Mouse (Mus musculus) forebrain, embryonic 12.5 days (tissue): Measurements from ENCODE around the gene Zscan2. TPM values are rescaled to one million over a fixed set of nuclear protein-coding genes. Genes with fewer than 3 reads are reported as not detected.

Experiments used
- ATAC-seq: fragments of 200-750 bp; cut with Nextera tagmentation; 2 replicates; pipeline ENCODE4 v1.8.0; 2017; ENCODE audit warnings: moderate TSS enrichment; ENCODE audit not compliant: low FRiP score
- H3K27ac ChIP-seq: fragments of 300-500 bp; sonication (generic); 2 replicates; pipeline ENCODE4 v1.5.1; 2016; ENCODE audit warnings: mild to moderate bottlenecking
- H3K27me3 ChIP-seq: fragments of 300-500 bp; sonication (generic); 2 replicates; pipeline ENCODE4 v1.6.1; 2016; ENCODE audit warnings: mild to moderate bottlenecking
- H3K36me3 ChIP-seq: fragments of 300-500 bp; sonication (generic); replicated peaks from 2 replicates; pipeline ENCODE4 v1.6.1; 2016; ENCODE audit warnings: mild to moderate bottlenecking
- H3K4me1 ChIP-seq: fragments of 300-500 bp; sonication (generic); 2 replicates; pipeline ENCODE4 v1.6.1; 2016
- H3K4me2 ChIP-seq: fragments of 300-500 bp; sonication (generic); 2 replicates; pipeline ENCODE4 v1.6.1; 2016; ENCODE audit warnings: mild to moderate bottlenecking, moderate library complexity
- H3K4me3 ChIP-seq: fragments of 300-500 bp; sonication (generic); replicated peaks from 2 replicates; pipeline ENCODE4 v1.5.1; 2016; ENCODE audit warnings: mild to moderate bottlenecking
- H3K9ac ChIP-seq: fragments of 300-500 bp; sonication (generic); 2 replicates; pipeline ENCODE4 v1.6.1; 2016; ENCODE audit warnings: mild to moderate bottlenecking
- H3K9me3 ChIP-seq: fragments of 300-500 bp; sonication (generic); 2 replicates; pipeline ENCODE4 v1.6.1; 2016
- WGBS: fragments of 180-500 bp; shearing (Covaris S2); methylation state at CpG from one replicate; pipeline ENCODE4 v1.1.7; 2016; 5-methylcytosine and 5-hydroxymethylcytosine counted together
- polyA plus RNA-seq: library from polyadenylated mRNA; unstranded; fragments of >200 nt; fragmentation: Nextera tagmentation; extraction: Ambion mirVana; gene quantifications from 2 replicates; pipeline ENCODE4 v1.2.1, GENCODE M21; 2016

Zscan2 gene
- polyA plus RNA-seq, 1 experiment from 2014 or later: 3.7 TPM

GRCm38 (mm10) chr7:80846280-80846678 lies 14.4 kb upstream of the Zscan2 start:
- ATAC-seq: no peak
- Histone ChIP-seq H3K9me3 (no peaks in the 10 kb centered on the region), H3K4me2 (no peak overlapping the region), H3K4me1 (no peaks in the 10 kb centered on the region), H3K27ac (no peak overlapping the region), H3K4me3 (no peak overlapping the region), H3K36me3 (no peaks in the 10 kb centered on the region), H3K9ac (no peak overlapping the region), H3K27me3 (no peaks in the 10 kb centered on the region)
- 89% methylated on average over 10 of the region's 10 CpGs for WGBS

GRCm38 (mm10) chr7:80846709-80847108 lies 14.0 kb upstream of the Zscan2 start:
- no peak for ATAC-seq
- H3K36me3 ChIP-seq: no peaks in the 10 kb centered on the region
- no peak overlapping the region for H3K4me2 ChIP-seq
- WGBS: 86% methylated on average over 5 of the region's 5 CpGs
- H3K9me3 ChIP-seq: no peaks in the 10 kb centered on the region
- no peaks in the 10 kb centered on the region for H3K4me1 ChIP-seq
- no peaks in the 10 kb centered on the region for H3K27me3 ChIP-seq
- H3K9ac ChIP-seq: no peak overlapping the region
- H3K4me3 ChIP-seq: no peak overlapping the region
- H3K27ac ChIP-seq: no peak overlapping the region

GRCm38 (mm10) chr7:80849267-80849666 lies 11.5 kb upstream of the Zscan2 start:
- Histone ChIP-seq H3K9me3 (no peaks in the 10 kb centered on the region), H3K9ac (no peak overlapping the region), H3K4me3 (no peak overlapping the region), H3K27ac (no peak overlapping the region), H3K36me3 (no peaks in the 10 kb centered on the region), H3K4me2 (no peak overlapping the region), H3K27me3 (no peaks in the 10 kb centered on the region), H3K4me1 (no peaks in the 10 kb centered on the region)
- WGBS: 90% methylated on average over 2 of the region's 2 CpGs
- no peak for ATAC-seq

- H3K9ac ChIP-seq: no peak overlapping the region
- no peak overlapping the region for H3K4me3 ChIP-seq
- no peaks in the 10 kb centered on the region for H3K9me3 ChIP-seq
- no peaks in the 10 kb centered on the region for H3K36me3 ChIP-seq
- no peak overlapping the region for H3K27ac ChIP-seq
- no peaks in the 10 kb centered on the region for H3K27me3 ChIP-seq
- H3K4me1 ChIP-seq: no peaks in the 10 kb centered on the region
- no peak overlapping the region for H3K4me2 ChIP-seq
- ATAC-seq: 0 out of 2 replicates have a peak, but pooled peaks have one; percentile 53
- 34% methylated on average over 4 of the region's 4 CpGs for WGBS
These were observed 11.0 kb upstream of the Zscan2 start for GRCm38 (mm10) chr7:80849710-80850109.

- Histone ChIP-seq H3K4me1 (no peaks in the 10 kb centered on the region), H3K9ac (no peak overlapping the region)
- 89% methylated on average over 5 of the region's 5 CpGs for WGBS
These were observed 10.2 kb upstream of the Zscan2 start for GRCm38 (mm10) chr7:80850520-80850919.

GRCm38 (mm10) chr7:80853218-80853617 lies 7.5 kb upstream of the Zscan2 start:
- Histone ChIP-seq H3K4me2 (no peak overlapping the region), H3K4me1 (no peaks in the 10 kb centered on the region), H3K4me3 (no peak overlapping the region), H3K27me3 (no peaks in the 10 kb centered on the region), H3K27ac (no peak overlapping the region), H3K9ac (no peak overlapping the region), H3K9me3 (no peaks in the 10 kb centered on the region), H3K36me3 (no peaks in the 10 kb centered on the region)
- 96% methylated on average over 3 of the region's 3 CpGs for WGBS
- no peak for ATAC-seq

More at GRCm38 (mm10) chr7:80850520-80850919, 10.2 kb upstream of the Zscan2 start:
- no peaks in the 10 kb centered on the region for H3K9me3 ChIP-seq
- no peak overlapping the region for H3K27ac ChIP-seq
- no peaks in the 10 kb centered on the region for H3K36me3 ChIP-seq
- H3K27me3 ChIP-seq: no peaks in the 10 kb centered on the region
- H3K4me2 ChIP-seq: no peak overlapping the region
- no peak for ATAC-seq
- no peak overlapping the region for H3K4me3 ChIP-seq

- no peak overlapping the region for H3K27ac ChIP-seq
- ATAC-seq: no peak
- H3K9ac ChIP-seq: no peak overlapping the region
- no peak overlapping the region for H3K4me2 ChIP-seq
- H3K27me3 ChIP-seq: no peaks in the 10 kb centered on the region
- 0 out of 2 replicates have a peak, but pooled peaks cover 2% of the 10 kb centered on the region for H3K4me1 ChIP-seq
- no peaks in the 10 kb centered on the region for H3K36me3 ChIP-seq
- H3K4me3 ChIP-seq: no peak overlapping the region
- no peaks in the 10 kb centered on the region for H3K9me3 ChIP-seq
These were observed 5.4 kb upstream of the Zscan2 start for GRCm38 (mm10) chr7:80855316-80855715.

GRCm38 (mm10) chr7:80857181-80857580 lies 3.5 kb upstream of the Zscan2 start:
- no peak for ATAC-seq
- Histone ChIP-seq H3K4me1 (peaks cover 9% of the 10 kb centered on the region), H3K4me3 (no peak overlapping the region), H3K9ac (no peak overlapping the region), H3K27me3 (no peaks in the 10 kb centered on the region), H3K27ac (no peak overlapping the region), H3K9me3 (no peaks in the 10 kb centered on the region), H3K36me3 (no peaks in the 10 kb centered on the region), H3K4me2 (no peak overlapping the region)
- 32% methylated on average over 6 of the region's 6 CpGs for WGBS

GRCm38 (mm10) chr7:80860227-80860626 lies 493 bp upstream of the Zscan2 start:
- peak; percentile 72 for ATAC-seq
- peaks cover 34% of the 10 kb centered on the region for H3K4me1 ChIP-seq
- no peaks in the 10 kb centered on the region for H3K9me3 ChIP-seq
- peaks cover 21% of the 10 kb centered on the region for H3K36me3 ChIP-seq
- peak overlapping the region; percentile 79 for H3K4me2 ChIP-seq
- under 1% methylated on average over 13 of the region's 13 CpGs for WGBS
- peak overlapping the region; percentile 80 for H3K9ac ChIP-seq
- 0 out of 2 replicates have a peak overlapping the region, but pooled peaks have one; percentile 92 for H3K27ac ChIP-seq
- no peaks in the 10 kb centered on the region for H3K27me3 ChIP-seq
- H3K4me3 ChIP-seq: peak overlapping the region; percentile 71

GRCm38 (mm10) chr7:80862475-80862874 lies 1.8 kb downstream of the Zscan2 start:
- Histone ChIP-seq H3K4me2 (peak overlapping the region; percentile 79), H3K36me3 (peaks cover 37% of the 10 kb centered on the region), H3K27ac (no peak overlapping the region), H3K9me3 (no peaks in the 10 kb centered on the region), H3K4me1 (peaks cover 34% of the 10 kb centered on the region), H3K9ac (no peak overlapping the region), H3K27me3 (no peaks in the 10 kb centered on the region), H3K4me3 (no peak overlapping the region)
- 90% methylated on average over 2 of the region's 2 CpGs for WGBS
- ATAC-seq: no peak

GRCm38 (mm10) chr7:80863520-80863919 lies 2.8 kb downstream of the Zscan2 start:
- H3K27ac ChIP-seq: no peak overlapping the region
- whole genome bisulfite sequencing: 86% methylated on average over 5 of the region's 5 CpGs
- H3K4me2 ChIP-seq: peak overlapping the region; percentile 22
- no peak for ATAC-seq
- H3K4me1 ChIP-seq: peaks cover 34% of the 10 kb centered on the region
- H3K4me3 ChIP-seq: 0 out of 2 replicates have a peak overlapping the region, but pooled peaks have one; percentile 0
- no peaks in the 10 kb centered on the region for H3K27me3 ChIP-seq
- H3K9ac ChIP-seq: 0 out of 2 replicates have a peak overlapping the region, but pooled peaks have one; percentile 1
- H3K9me3 ChIP-seq: no peaks in the 10 kb centered on the region
- H3K36me3 ChIP-seq: peaks cover 47% of the 10 kb centered on the region

- WGBS: 58% methylated on average over 1 of the region's 1 CpGs
- H3K27ac ChIP-seq: no peak overlapping the region
- H3K9ac ChIP-seq: no peak overlapping the region
- peaks cover 34% of the 10 kb centered on the region for H3K4me1 ChIP-seq
- no peak overlapping the region for H3K4me2 ChIP-seq
- H3K27me3 ChIP-seq: no peaks in the 10 kb centered on the region
- no peaks in the 10 kb centered on the region for H3K9me3 ChIP-seq
- ATAC-seq: no peak
- peaks cover 54% of the 10 kb centered on the region for H3K36me3 ChIP-seq
- H3K4me3 ChIP-seq: no peak overlapping the region
These were observed 3.4 kb downstream of the Zscan2 start for GRCm38 (mm10) chr7:80864151-80864550.

GRCm38 (mm10) chr7:80864831-80865230 lies 4.1 kb downstream of the Zscan2 start:
- Histone ChIP-seq H3K4me2 (no peak overlapping the region), H3K36me3 (peaks cover 61% of the 10 kb centered on the region)

More at GRCm38 (mm10) chr7:80864831-80865230, 4.1 kb downstream of the Zscan2 start:
- Histone ChIP-seq H3K27me3 (no peaks in the 10 kb centered on the region), H3K9me3 (no peaks in the 10 kb centered on the region), H3K27ac (no peak overlapping the region), H3K4me3 (no peak overlapping the region), H3K4me1 (peaks cover 34% of the 10 kb centered on the region), H3K9ac (no peak overlapping the region)
- 94% methylated on average over 8 of the region's 8 CpGs for WGBS
- ATAC-seq: no peak
